Mouse (Mus musculus) telencephalon, adult 2 months (tissue): ENCODE measurements around the gene Zfp3.

Experiments used
- DNase-seq: peaks from one replicate; pipeline ENCODE4 v3.0.0-alpha.2; 2011; ENCODE audit warnings: low read depth, low spot score

The Zfp3 gene

GRCm38 (mm10) chr11:70763936-70764808 lies at the start of gene Zfp3:
TSS of gene Zfp3 (plus strand) at chr11:70764209.
- DNase-seq: peak; percentile 62

GRCm38 (mm10) chr11:70715832-70716231 lies 48.2 kb upstream of the Zfp3 start:
- DNase-seq: no peak

GRCm38 (mm10) chr11:70718481-70718880 lies 45.5 kb upstream of the Zfp3 start:
- no peak for DNase-seq

DNA sequence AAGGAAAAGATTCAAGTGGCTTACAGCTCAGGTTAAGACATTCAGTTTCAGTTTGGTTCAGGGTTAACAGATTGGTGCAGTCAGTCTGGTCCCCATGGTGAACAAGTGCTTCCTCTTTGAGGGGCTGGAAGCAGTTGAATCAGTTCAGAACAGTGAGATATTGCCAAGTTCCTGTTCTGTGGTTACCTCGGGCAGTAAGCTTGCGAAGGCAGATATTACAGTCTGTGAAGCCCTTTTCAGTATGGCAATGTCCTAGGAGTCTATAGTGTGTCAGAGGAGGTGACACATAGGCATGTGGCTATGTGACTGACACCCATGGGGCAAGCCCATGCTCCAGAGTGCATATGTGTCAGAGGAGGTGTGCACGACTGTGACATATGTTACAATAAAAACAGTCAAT lies 43.4 kb upstream of the Zfp3 start:
- DNase-seq: no peak

- no peak for DNase-seq
Measured at GRCm38 (mm10) chr11:70721072-70721471, 42.9 kb upstream of the Zfp3 start.

DNA sequence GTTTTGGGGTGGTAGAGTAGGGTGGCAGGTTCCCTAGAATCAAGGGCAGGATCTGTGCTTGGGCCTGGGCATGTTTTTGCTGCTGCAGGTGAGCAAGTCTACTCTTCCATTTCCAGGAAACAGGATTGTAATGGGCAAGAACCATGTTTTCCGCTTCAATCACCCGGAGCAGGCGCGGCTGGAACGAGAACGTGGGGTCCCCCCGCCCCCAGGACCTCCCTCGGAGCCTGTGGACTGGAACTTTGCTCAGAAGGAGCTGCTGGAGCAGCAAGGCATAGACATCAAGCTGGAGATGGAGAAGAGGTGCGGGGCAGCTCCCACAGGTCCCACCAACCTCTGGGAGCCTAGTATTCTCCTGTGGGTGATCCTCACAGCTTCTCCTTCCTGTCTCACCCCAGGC lies 39.3 kb upstream of the Zfp3 start:
- DNase-seq: no peak

DNA sequence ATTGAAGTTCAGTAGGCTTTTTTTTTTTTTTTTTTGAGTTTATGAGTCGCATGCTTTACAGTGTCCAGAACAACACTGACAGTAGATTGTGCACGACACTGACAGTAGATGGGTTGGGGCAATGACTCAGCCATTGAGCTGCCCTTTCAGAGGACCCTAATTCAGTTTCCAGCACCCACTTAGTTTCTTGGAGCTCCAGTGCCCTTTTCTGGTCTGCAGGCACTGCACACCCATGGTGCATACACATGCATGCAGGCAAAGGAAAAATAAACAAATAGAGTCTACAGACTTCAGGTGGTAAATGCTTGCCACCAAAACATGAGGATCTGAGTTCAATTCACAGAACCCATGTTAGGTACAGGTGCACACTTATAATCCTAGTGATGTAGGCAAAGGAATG lies 37.4 kb upstream of the Zfp3 start:
- no peak for DNase-seq

- no peak for DNase-seq
Measured at GRCm38 (mm10) chr11:70727385-70727784, 36.6 kb upstream of the Zfp3 start.

DNA sequence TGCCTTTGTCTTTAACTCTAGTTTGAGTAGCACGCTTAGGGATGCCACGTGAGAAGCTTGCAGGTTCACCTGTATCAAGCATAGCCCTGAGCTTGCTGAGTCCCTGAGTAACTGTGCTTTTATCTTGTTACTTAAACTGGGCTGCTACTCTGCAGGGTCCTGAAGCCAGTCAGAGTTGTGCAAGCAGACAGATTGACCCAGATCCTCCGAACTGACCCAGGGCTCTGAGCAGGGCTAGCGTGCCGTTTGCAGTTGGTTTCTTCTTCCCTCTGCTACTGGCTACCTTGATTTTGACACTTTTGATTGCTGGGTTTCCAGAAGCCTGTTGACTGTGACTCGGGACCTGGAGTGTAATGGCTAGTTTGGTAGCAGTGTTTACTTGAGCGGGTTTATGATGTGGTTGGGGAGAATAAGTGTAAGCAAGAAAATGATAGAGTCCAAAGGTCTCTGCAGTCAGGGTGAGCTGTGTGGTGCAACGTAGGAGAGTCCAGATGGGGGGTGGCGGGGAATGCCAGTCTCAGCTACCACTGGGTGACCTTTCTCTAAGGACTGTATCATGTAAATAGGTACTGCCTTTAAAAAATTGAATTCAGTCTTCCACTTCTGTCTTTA lies 33.5 kb upstream of the Zfp3 start:
- DNase-seq: no peak

GRCm38 (mm10) chr11:70731178-70731577 lies 32.8 kb upstream of the Zfp3 start:
- DNase-seq: no peak

GRCm38 (mm10) chr11:70733256-70733655 lies 30.8 kb upstream of the Zfp3 start:
- DNase-seq: no peak

- no peak for DNase-seq
Measured at GRCm38 (mm10) chr11:70737749-70738148, 26.3 kb upstream of the Zfp3 start.

DNA sequence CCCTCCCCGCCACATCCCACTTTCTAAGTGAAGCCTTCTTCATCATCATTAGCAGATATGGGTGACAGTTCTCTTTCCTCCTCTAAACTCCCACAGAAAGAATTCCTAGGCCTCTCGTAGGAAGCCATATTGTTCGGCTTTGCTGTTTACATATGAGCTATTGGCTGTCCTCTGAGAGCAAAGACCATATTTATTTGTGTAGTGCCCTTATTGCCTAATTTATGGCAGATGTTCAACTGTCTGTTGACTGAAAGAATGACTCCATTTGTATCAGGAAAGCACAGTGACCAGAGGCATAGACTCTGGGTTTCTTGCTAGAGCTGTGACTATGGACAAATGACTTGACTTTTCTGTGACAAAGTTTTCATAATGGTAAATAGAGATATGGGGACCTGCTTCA lies 22.4 kb upstream of the Zfp3 start:
- no peak for DNase-seq

GRCm38 (mm10) chr11:70742117-70742516 lies 21.9 kb upstream of the Zfp3 start:
- no peak for DNase-seq

DNA sequence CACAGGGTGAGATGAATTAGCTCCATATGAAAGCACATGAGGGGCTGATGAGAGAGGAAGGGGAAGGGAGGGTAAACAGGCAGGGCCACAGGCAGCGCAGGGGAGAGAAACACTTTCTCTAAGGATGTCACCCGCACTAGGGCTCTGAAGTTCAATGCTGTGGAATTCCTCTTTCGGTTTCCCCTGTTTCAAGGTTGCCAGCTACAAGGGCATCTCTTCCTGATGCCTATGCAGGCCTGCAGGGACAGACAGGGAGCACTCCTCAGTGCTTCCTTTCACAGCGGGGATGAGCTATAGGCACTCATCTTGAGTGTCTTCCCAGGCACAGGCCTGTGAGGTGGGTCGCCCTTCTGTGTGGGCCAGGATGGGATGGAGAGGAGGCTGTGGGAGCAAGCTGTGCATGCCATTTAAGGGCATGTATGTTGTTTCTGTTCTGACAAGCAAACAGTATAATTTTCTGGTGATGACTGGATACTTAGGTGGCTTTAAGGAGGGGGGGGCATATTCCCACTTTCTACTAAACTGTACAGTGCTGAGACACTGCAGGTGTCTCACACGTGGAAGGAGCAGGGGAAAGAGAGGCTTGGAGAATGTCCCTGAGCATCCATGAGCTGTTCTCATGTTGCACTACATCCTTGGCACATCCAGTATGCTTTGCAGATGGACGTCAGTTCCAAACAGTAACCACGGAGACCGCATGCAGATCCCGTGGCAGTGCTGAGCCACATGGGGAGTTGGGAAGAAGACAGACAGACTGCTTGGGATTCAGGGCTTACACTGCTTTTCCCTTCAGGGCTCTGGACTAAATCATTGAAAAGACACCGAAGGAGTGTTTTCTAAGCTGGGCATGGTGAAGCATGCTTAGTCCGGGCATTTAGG lies 21.2 kb upstream of the Zfp3 start:
- DNase-seq: no peak

DNA sequence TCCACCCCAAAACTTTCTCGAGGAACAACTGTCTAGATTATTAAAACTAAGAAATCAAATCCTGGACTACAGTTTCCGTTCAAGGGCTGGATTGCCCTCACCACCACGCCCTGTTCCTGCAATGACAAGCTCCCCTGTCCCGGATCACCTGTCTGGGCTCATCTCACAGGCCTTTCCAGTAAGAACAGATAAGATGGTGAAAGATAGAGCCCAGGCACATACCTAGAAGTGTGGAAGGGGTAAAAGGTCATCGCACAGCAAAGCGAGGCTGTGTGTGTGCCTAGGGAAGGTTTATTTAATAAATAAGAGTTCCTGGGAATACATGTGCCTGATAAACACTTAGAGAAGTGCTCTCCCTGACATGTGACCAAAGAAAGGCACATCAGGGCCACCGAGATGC lies 18.4 kb upstream of the Zfp3 start:
- DNase-seq: no peak

- no peak for DNase-seq
Measured at GRCm38 (mm10) chr11:70747876-70748545, 16.0 kb upstream of the Zfp3 start.

- DNase-seq: no peak
Measured at GRCm38 (mm10) chr11:70752337-70753017, 11.5 kb upstream of the Zfp3 start.

- no peak for DNase-seq
Measured at GRCm38 (mm10) chr11:70753146-70753545, 10.9 kb upstream of the Zfp3 start.

DNA sequence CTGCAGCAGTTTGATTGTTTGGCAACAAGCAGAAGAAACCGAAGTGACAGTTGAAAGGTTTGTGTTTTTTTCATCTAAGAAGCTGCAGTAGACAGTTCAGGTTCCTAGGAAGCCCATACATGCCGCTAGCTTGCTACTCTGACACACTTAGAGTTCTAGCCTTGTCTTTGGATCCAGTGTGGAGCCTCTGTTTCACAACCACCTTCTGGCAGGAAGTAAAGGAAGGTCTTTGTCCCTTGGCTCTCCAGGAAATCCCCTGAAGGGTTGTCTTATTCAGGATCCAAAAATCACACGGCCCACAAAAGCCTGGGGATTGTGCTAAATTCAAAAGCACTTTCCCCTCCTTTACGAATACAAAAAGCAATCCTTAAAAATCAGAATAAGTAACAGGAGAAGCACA lies 9.5 kb upstream of the Zfp3 start:
- no peak for DNase-seq

DNA sequence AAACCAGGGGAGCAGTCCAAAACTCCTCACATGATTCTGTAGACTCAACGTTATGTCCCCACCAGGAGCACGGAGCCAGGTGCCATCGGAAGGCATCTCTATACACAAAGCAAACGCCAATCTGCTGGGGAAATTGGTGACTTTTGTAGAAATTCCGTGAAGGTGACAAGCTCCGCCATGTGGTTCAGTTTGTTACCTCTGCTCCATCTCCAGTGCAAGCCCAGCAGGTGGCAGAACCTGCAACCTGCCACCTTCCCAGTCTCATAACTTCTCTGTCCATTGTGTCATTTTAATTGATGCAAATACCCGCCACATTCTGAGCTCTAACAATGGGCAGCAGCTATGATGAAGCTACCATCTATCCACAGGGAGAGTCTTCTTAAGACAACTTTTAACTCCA lies 9.1 kb upstream of the Zfp3 start:
- DNase-seq: no peak
